In genomic region chr9:14903581-14904378, GRCm38 (mm10) we compare ENCODE assay signal across 14 mouse cellular contexts. TPM values are rescaled to one million over a fixed set of nuclear protein-coding genes. Genes with fewer than 3 reads are reported as not detected.
DNase-seq lines count a peak whose midpoint lies in the region; ATAC-seq and TF ChIP-seq lines count a peak whose summit lies in the region.
"Had no signal": no experiment of that assay in that cellular context is flagged by ENCODE, and none has a peak within 500 bp of the region (broad histone marks: within the 10 kb centered on the region; RNA-seq: fewer than 3 reads in every experiment).

Gene Izumo1r (minus strand): TSS chr9:14903949.

- TF ChIP-seq EP300 in liver, postnatal 0 days (IDR thresholded peaks at IDR 0.05; ENCODE audit: low read depth) = no peak

- H3K4me1 ChIP-seq in liver, postnatal 0 days (ENCODE audit: insufficient read depth) = peaks cover 3% of the 10 kb centered on the region; the same call in 1 of the 2 replicates
- H3K4me1 ChIP-seq in liver, embryonic 11.5 days (replicated peaks; ENCODE audit: control insufficient read depth, insufficient read depth, low read length) = peaks cover 6% of the 10 kb centered on the region; the same call in 1 of the 2 replicates
- no peaks in the 10 kb centered on the region; the same call in none of the 2 replicates for H3K4me1 ChIP-seq in embryonic facial prominence, embryonic 11.5 days (ENCODE audit: control insufficient read depth, insufficient read depth, low read length)
- H3K4me1 ChIP-seq in thymus, adult 2 months (replicated peaks; ENCODE audit: control insufficient read depth, insufficient read depth, low read length) = peaks cover 63% of the 10 kb centered on the region

- H3K27me3 ChIP-seq in liver, postnatal 0 days (ENCODE audit: insufficient read depth, low read length) = no peaks in the 10 kb centered on the region
- no peaks in the 10 kb centered on the region for H3K27me3 ChIP-seq in liver, embryonic 11.5 days (replicated peaks; ENCODE audit: control insufficient read depth, insufficient read depth, low read length)
- no peaks in the 10 kb centered on the region for H3K27me3 ChIP-seq in embryonic facial prominence, embryonic 11.5 days (ENCODE audit: control insufficient read depth, insufficient read depth, low read length)
- H3K27me3 ChIP-seq in thymus, adult 2 months (ENCODE audit: control insufficient read depth, insufficient read depth, low read length) = no peaks in the 10 kb centered on the region
- H3K27me3 ChIP-seq: limb, embryonic 15.5 days; midbrain, embryonic 12.5 days had no signal

- H3K9me3 ChIP-seq in liver, postnatal 0 days (ENCODE audit: low read length) = no peaks in the 10 kb centered on the region
- no peaks in the 10 kb centered on the region for H3K9me3 ChIP-seq in liver, embryonic 11.5 days (ENCODE audit: control insufficient read depth, low read length)
- no peaks in the 10 kb centered on the region for H3K9me3 ChIP-seq in embryonic facial prominence, embryonic 11.5 days (replicated peaks; ENCODE audit: control insufficient read depth, low read length)
- H3K9me3 ChIP-seq: limb, embryonic 15.5 days; midbrain, embryonic 12.5 days had no signal

- DNase-seq in gastrocnemius, postnatal 14 days = peak; percentile 26
- DNase-seq in gastrocnemius, adult 18-20 months (ENCODE audit: low spot score) = no peak
- no peak for DNase-seq in liver, postnatal 0 days
- DNase-seq in liver, embryonic 11.5 days (ENCODE audit: low spot score) = no peak
- DNase-seq in embryonic facial prominence, embryonic 11.5 days (ENCODE audit: low spot score) = peak; percentile 38
- DNase-seq in thymus, adult 2 months = peak; percentile 64
- DNase-seq in urinary bladder, adult 18-20 months (ENCODE audit: low spot score in 2 of 2) = no peak
- no peak for DNase-seq in lung, postnatal 36 days
- DNase-seq: cerebellum, adult 2 months; forebrain, postnatal 0 days; right cerebral cortex, adult 18-20 months had no signal

- no peaks in the 10 kb centered on the region for H3K36me3 ChIP-seq in liver, postnatal 0 days (replicated peaks; ENCODE audit: insufficient read depth, low read length)
- no peaks in the 10 kb centered on the region for H3K36me3 ChIP-seq in liver, embryonic 11.5 days (ENCODE audit: control insufficient read depth, insufficient read depth, low read length)
- no peaks in the 10 kb centered on the region for H3K36me3 ChIP-seq in embryonic facial prominence, embryonic 11.5 days (replicated peaks; ENCODE audit: control insufficient read depth, insufficient read depth, low read depth, low read length)
- H3K36me3 ChIP-seq in thymus, adult 2 months (ENCODE audit: control insufficient read depth, insufficient read depth, low read length) = no peaks in the 10 kb centered on the region
- H3K36me3 ChIP-seq: limb, embryonic 15.5 days; midbrain, embryonic 12.5 days had no signal

- no peak within 1 kb of the TSS for H3K4me3 ChIP-seq in liver, postnatal 0 days (ENCODE audit: low read depth, low read length)
- H3K4me3 ChIP-seq in liver, embryonic 11.5 days (ENCODE audit: low read depth, low read length) = no peak within 1 kb of the TSS
- no peak within 1 kb of the TSS for H3K4me3 ChIP-seq in embryonic facial prominence, embryonic 11.5 days (ENCODE audit: low read depth, low read length)
- H3K4me3 ChIP-seq in thymus, adult 2 months (ENCODE audit: control insufficient read depth, insufficient read depth, low read length) = peak within 1 kb of the TSS; percentile 14; the same call in 1 of the 2 replicates
- H3K4me3 ChIP-seq: limb, embryonic 15.5 days; midbrain, embryonic 12.5 days had no signal

- WGBS in liver, postnatal 0 days (ENCODE audit: insufficient replicate concordance) = 45% methylated on average over 11 of the region's 11 CpGs
- WGBS in liver, embryonic 11.5 days = 37% methylated on average over 11 of the region's 11 CpGs
- 34% methylated on average over 11 of the region's 11 CpGs for WGBS in embryonic facial prominence, embryonic 11.5 days
- WGBS in thymus, adult 2 months = 25% methylated on average over 11 of the region's 11 CpGs

- ATAC-seq in liver, postnatal 0 days = peak; percentile 61
- ATAC-seq in liver, embryonic 11.5 days (replicated peaks; ENCODE audit: low FRiP score) = no peak
- ATAC-seq in embryonic facial prominence, embryonic 11.5 days (replicated peaks; ENCODE audit: insufficient number of reproducible peaks, low FRiP score, low TSS enrichment, low read depth) = no peak; the same call in 1 of the 2 replicates
- ATAC-seq: forebrain, postnatal 0 days had no signal

- intact Hi-C loops in gastrocnemius, postnatal 14 days (cut with DNase I; ENCODE audit: low total_unique reads) = no loop called here

- no peak within 1 kb of the TSS for H3K4me2 ChIP-seq in liver, postnatal 0 days (ENCODE audit: low read depth, low read length)
- H3K4me2 ChIP-seq in liver, embryonic 11.5 days = no peak within 1 kb of the TSS
- H3K4me2 ChIP-seq in embryonic facial prominence, embryonic 11.5 days (ENCODE audit: low read depth, low read length) = no peak within 1 kb of the TSS
- H3K4me2 ChIP-seq: limb, embryonic 15.5 days; midbrain, embryonic 12.5 days had no signal

- no peak within 1 kb of the TSS for H3K9ac ChIP-seq in liver, postnatal 0 days (replicated peaks)
- H3K9ac ChIP-seq in liver, embryonic 11.5 days (ENCODE audit: low read depth, low read length) = no peak within 1 kb of the TSS
- no peak within 1 kb of the TSS for H3K9ac ChIP-seq in embryonic facial prominence, embryonic 11.5 days (replicated peaks; ENCODE audit: low read length)
- H3K9ac ChIP-seq: forebrain, postnatal 0 days; limb, embryonic 15.5 days; midbrain, embryonic 12.5 days had no signal

- no peak for TF ChIP-seq POLR2A in thymus, adult 2 months (IDR thresholded peaks at IDR 0.05; ENCODE audit: control insufficient read depth, extremely low read depth, insufficient read depth, low read length, poor library complexity)

- no peak within 1 kb of the TSS for H3K27ac ChIP-seq in liver, postnatal 0 days (ENCODE audit: low read depth)
- no peak within 1 kb of the TSS for H3K27ac ChIP-seq in liver, embryonic 11.5 days (ENCODE audit: low read depth, low read length)
- no peak within 1 kb of the TSS; the same call in 1 of the 2 replicates for H3K27ac ChIP-seq in embryonic facial prominence, embryonic 11.5 days (replicated peaks; ENCODE audit: low read depth, low read length)
- peak within 1 kb of the TSS; percentile 88 for H3K27ac ChIP-seq in thymus, adult 2 months (ENCODE audit: control insufficient read depth, insufficient read depth, low read length)
- H3K27ac ChIP-seq: limb, embryonic 15.5 days; midbrain, embryonic 12.5 days had no signal

- 0 out of 2 replicates have a peak, but pooled peaks have one; percentile 25 for TF ChIP-seq CTCF in liver, postnatal 0 days (IDR thresholded peaks at IDR 0.05; ENCODE audit: low read depth)
- 0 out of 2 replicates have a peak, but pooled peaks have one; percentile 22 for TF ChIP-seq CTCF in thymus, adult 2 months (IDR thresholded peaks at IDR 0.05; ENCODE audit: borderline replicate concordance, control insufficient read depth, extremely low read depth, insufficient read depth, low read length, poor library complexity)

RNA-seq across cellular contexts. Expression of gene Izumo1r, which starts in this region (rescaled TPM):
- not detected for total RNA-seq in gastrocnemius, postnatal 14 days (2021)
- total RNA-seq in gastrocnemius, adult 18-20 months (2021) = not detected
- polyA plus RNA-seq in liver, postnatal 0 days (2015; fragmentation: Nextera tagmentation; extraction: Ambion mirVana) = not detected in 2 replicates
- polyA plus RNA-seq in liver, embryonic 11.5 days (2014; fragmentation: Nextera tagmentation; extraction: Ambion mirVana) = not detected in 2 replicates
- polyA plus RNA-seq in embryonic facial prominence, embryonic 11.5 days (2014; fragmentation: Nextera tagmentation; extraction: Ambion mirVana) = 0.27 TPM in 1 of 2 replicates, not detected in the other
- polyA plus RNA-seq in thymus, adult 2 months (2012; rRNA removed) = 66.3 and 70.8 TPM in 2 replicates
- total RNA-seq: forebrain, postnatal 0 days had no signal
- polyA plus RNA-seq: cerebellum, adult 2 months; forebrain, postnatal 0 days; intestine, embryonic 14.5 days; midbrain, embryonic 12.5 days had no signal

Comparison
In these comparisons a context has a peak if more than half of its experiments do, and no peak if none do; other contexts are left out.
1. RNA of gene Izumo1r (polyA plus RNA-seq): 66.3 to 70.8 TPM in thymus, adult 2 months; 0.27 TPM in embryonic facial prominence, embryonic 11.5 days, not detected in liver, postnatal 0 days and not detected in liver, embryonic 11.5 days; every median in the first group is over 10 times any median in the second.
2. Peak in DNase-seq in gastrocnemius, postnatal 14 days; RNA of the gene not detected or under 1 TPM.
3. Peak in ATAC-seq in liver, postnatal 0 days; RNA of the gene not detected or under 1 TPM.
4. Peak in DNase-seq in embryonic facial prominence, embryonic 11.5 days; RNA of the gene not detected or under 1 TPM.